Mouse (Mus musculus) olfactory bulb, adult 2 months (tissue): Measurements from ENCODE around the gene Ubap2.

Experiments used
- CTCF ChIP-seq: fragments of 200-500 bp; IDR thresholded peaks from 2 replicates; pipeline ENCODE4 v1.5.1; 2012; ENCODE audit warnings: low read depth, mild to moderate bottlenecking, low read length, moderate library complexity; ENCODE audit not compliant: insufficient read depth
- POLR2A ChIP-seq: fragments of 200-500 bp; IDR thresholded peaks from 2 replicates; pipeline ENCODE4 v1.6.1; 2012; ENCODE audit warnings: mild to moderate bottlenecking, low read depth, low read length, moderate library complexity; ENCODE audit not compliant: insufficient read depth

DNA sequence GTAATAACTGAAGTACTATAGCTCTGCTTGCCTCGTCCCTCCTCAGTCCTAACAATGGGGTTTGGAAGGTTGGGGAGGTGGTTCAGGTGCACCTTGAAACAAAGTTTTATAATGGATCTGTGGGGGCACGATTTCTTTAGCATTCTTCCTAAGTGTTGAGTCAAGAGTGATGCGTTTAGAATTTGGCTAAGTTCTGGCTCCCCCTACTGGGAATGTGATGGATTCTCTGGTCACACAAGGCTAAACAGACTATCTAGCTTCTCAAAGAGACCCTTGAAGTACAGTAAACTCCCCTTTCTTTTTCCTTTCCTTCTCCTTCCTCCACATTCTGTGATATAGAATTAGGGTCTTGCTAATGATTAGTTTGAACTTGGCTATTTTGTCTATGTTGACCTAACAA lies 11.5 kb upstream of the Ubap2 start:
- TF ChIP-seq POLR2A, result no peak
- no peak for TF ChIP-seq CTCF
